Mouse (Mus musculus) limb, embryonic 14.5 days (tissue): ENCODE data around the gene Fam205a1. TPM values are rescaled to one million over a fixed set of nuclear protein-coding genes. Genes with fewer than 3 reads are reported as not detected.
"Not testable (repeated sequence)": the region's sequence is repeated elsewhere in the genome, so short reads cannot be mapped to it uniquely, and the experiment has no call there.

Experiments
- ATAC-seq: fragments of 200-750 bp; cut with Nextera tagmentation; 2 replicates; pipeline ENCODE4 v1.8.0; 2017; ENCODE audit warnings: low read depth, moderate number of reproducible peaks, moderate TSS enrichment; ENCODE audit not compliant: low FRiP score
- DNase-seq: peaks from one replicate; pipeline ENCODE4 v3.0.0-alpha.2; 2015; ENCODE audit warnings: low spot score
- H3K27ac ChIP-seq: fragments of 300-500 bp; sonication (generic); replicated peaks from 2 replicates; pipeline ENCODE4 v1.5.1; 2014; ENCODE audit warnings: low read depth, mild to moderate bottlenecking, low read length, moderate library complexity, mixed read lengths
- H3K27me3 ChIP-seq: fragments of 300-500 bp; sonication (generic); 2 replicates; pipeline ENCODE4 v1.6.1; 2014; ENCODE audit warnings: low read length, mixed read lengths; ENCODE audit not compliant: control insufficient read depth, insufficient read depth
- H3K36me3 ChIP-seq: fragments of 300-500 bp; sonication (generic); 2 replicates; pipeline ENCODE4 v1.6.1; 2014; ENCODE audit warnings: mild to moderate bottlenecking, low read length, moderate library complexity, mixed read lengths; ENCODE audit not compliant: control insufficient read depth, insufficient read depth
- H3K4me1 ChIP-seq: fragments of 300-500 bp; sonication (generic); 2 replicates; pipeline ENCODE4 v1.6.1; 2014; ENCODE audit warnings: antibody characterized with exemption, low read length, mixed read lengths; ENCODE audit not compliant: control insufficient read depth, insufficient read depth
- H3K4me2 ChIP-seq: fragments of 300-500 bp; sonication (generic); replicated peaks from 2 replicates; pipeline ENCODE4 v1.6.1; 2014; ENCODE audit warnings: low read depth, mild to moderate bottlenecking, low read length, moderate library complexity; ENCODE audit not compliant: severe bottlenecking
- H3K4me3 ChIP-seq: fragments of 300-500 bp; sonication (generic); replicated peaks from 2 replicates; pipeline ENCODE4 v1.5.1; 2014; ENCODE audit warnings: low read length
- H3K9ac ChIP-seq: fragments of 300-500 bp; sonication (generic); 2 replicates; pipeline ENCODE4 v1.6.1; 2014; ENCODE audit warnings: mild to moderate bottlenecking, low read depth, low read length, moderate library complexity; ENCODE audit not compliant: severe bottlenecking
- H3K9me3 ChIP-seq: fragments of 300-500 bp; sonication (generic); 2 replicates; pipeline ENCODE4 v1.6.1; 2016; ENCODE audit warnings: low read length; ENCODE audit not compliant: control insufficient read depth
- POLR2A ChIP-seq: fragments of 200-500 bp; IDR thresholded peaks from 2 replicates; pipeline ENCODE4 v1.8.0; 2012; ENCODE audit warnings: inconsistent platforms, mild to moderate bottlenecking, moderate library complexity, borderline replicate concordance; ENCODE audit not compliant: insufficient read depth, insufficient read length; ENCODE audit errors: extremely low read depth
- WGBS: fragments of 180-500 bp; shearing (Covaris S2); extraction: QIAGEN DNeasy Blood & Tissue Kit; methylation state at CpG from one replicate; pipeline ENCODE4 v1.1.7; 2014; 5-methylcytosine and 5-hydroxymethylcytosine counted together
- polyA plus RNA-seq, 2 experiments: library from polyadenylated mRNA; depleted of rRNA in 1 of 2; stranded (reverse) in 1 of 2; unstranded in 1 of 2; fragments of >200 nt; fragmentation: Nextera tagmentation in 1 of 2; extraction: Ambion mirVana in 1 of 2; gene quantifications; 2 replicates each; pipeline versions ENCODE4 v1.2.1 to v1.2.3; 2012 to 2014

Fam205a1 gene
- polyA plus RNA-seq (2012; rRNA removed) (not detected in 2 replicates), polyA plus RNA-seq (2014; fragmentation: Nextera tagmentation; extraction: Ambion mirVana) (0.06 TPM in 2 replicates)

DNA sequence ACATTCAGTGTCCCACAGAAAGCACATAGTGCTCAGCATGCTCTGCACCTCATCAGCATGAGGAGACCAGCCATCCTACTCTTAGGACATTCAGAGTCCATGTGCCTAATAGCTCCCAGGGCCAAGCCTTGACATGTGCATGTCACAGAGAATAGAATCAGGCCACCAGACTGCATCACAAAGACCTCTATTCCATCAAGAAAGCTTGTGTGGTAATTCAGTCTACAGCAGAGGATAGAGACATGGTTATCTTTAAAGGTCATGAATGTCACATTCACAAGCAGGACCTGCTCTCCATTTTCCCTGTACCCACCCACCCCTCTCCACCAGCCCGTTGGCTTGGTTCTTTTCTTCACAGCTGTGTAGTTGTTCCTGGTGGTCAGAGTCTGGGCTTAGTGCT lies at the start of gene Fam205a1:
Gene Fam205a1, minus strand, starts transcription at position 101 of the 400 bp plus-strand sequence.
- no CpG with 5 or more reads among the region's 1 CpGs for WGBS
- H3K4me2 ChIP-seq, H3K4me1 ChIP-seq, H3K27me3 ChIP-seq, DNase-seq, H3K4me3 ChIP-seq, ATAC-seq, H3K27ac ChIP-seq, H3K9ac ChIP-seq, H3K36me3 ChIP-seq, H3K9me3 ChIP-seq: not testable (repeated sequence)

DNA sequence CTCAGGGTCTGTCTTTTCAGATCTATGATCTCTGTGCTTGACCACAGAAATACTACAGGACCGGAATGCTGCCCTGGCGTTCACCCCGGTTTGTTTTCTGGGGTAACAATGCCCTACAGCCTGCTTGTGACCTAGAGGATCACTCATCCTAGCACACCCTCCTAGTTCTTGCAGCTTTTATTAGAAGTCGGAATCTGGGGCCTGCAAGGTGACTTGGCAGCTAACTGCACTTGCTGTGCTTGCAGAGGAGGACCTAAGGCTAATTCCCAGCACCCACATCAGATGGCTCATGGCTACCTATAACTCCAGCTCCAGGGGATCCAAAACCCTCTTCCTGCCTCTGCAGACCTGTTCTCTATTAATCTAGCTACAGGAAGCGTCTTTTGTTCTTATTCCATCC lies 49.0 kb upstream of the Fam205a1 start:
- no peak overlapping the region for H3K9ac ChIP-seq
- H3K36me3 ChIP-seq, result no peaks in the 10 kb centered on the region
- no peak for ATAC-seq
- no peak for DNase-seq
- TF ChIP-seq POLR2A, result no peak
- no peaks in the 10 kb centered on the region for H3K9me3 ChIP-seq
- WGBS, result 90% methylated on average over 5 of the region's 5 CpGs
- H3K4me1 ChIP-seq, result no peaks in the 10 kb centered on the region
- no peak overlapping the region for H3K4me3 ChIP-seq
- H3K27ac ChIP-seq, result no peak overlapping the region
- H3K4me2 ChIP-seq, result no peak overlapping the region
- H3K27me3 ChIP-seq, result no peaks in the 10 kb centered on the region

DNA sequence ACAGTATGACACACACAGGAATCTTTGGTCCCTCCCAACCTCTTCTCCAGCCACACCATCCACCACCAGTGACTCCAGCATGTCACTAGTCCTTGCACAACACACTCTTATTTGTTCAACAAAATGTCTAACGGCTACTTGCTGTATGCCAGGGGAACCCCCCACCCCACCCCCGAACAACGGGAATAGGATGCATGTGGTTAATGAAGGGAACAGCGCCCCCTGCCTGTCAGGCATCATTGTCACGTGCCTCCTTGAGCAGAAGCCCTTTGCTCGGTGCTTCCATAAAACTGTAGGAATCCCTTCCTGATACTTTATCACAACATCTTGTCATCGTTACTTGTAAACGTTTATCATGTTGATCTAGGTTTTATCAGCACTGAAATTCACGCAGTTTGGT lies 48.5 kb upstream of the Fam205a1 start:
- no peak for ATAC-seq
- H3K4me3 ChIP-seq, result no peak overlapping the region

DNA sequence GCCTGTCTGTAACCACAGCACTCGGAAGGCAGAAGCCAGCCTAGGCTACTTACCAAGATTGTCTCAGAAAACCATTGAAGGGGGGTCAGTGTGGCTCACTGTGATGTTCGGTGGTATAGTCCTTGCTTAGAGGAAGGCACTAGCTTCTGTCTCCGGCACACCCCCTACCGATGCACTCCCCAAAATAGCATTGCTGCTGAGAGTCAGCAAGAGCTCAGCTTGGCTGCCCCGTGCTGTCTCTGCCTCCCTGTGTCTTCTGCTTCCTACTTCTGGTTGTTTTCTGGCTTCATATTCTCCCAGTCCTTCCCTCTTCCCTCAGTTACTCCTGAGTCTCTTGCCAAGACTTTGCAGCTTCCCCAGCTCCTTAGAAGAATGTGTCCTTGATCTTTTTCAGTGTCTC lies 47.2 kb upstream of the Fam205a1 start:
- Histone ChIP-seq H3K27me3 (no peaks in the 10 kb centered on the region), H3K9ac (no peak overlapping the region), H3K9me3 (no peaks in the 10 kb centered on the region), H3K4me2 (no peak overlapping the region), H3K36me3 (no peaks in the 10 kb centered on the region), H3K4me3 (no peak overlapping the region), H3K4me1 (no peaks in the 10 kb centered on the region), H3K27ac (no peak overlapping the region)
- 62% methylated on average over 5 of the region's 5 CpGs for WGBS
- TF ChIP-seq POLR2A, result no peak
- ATAC-seq, result no peak
- no peak for DNase-seq

More for the DNA sequence above, 48.5 kb upstream of the Fam205a1 start:
- no peaks in the 10 kb centered on the region for H3K36me3 ChIP-seq
- 58% methylated on average over 9 of the region's 9 CpGs for WGBS
- H3K4me1 ChIP-seq, result no peaks in the 10 kb centered on the region
- no peak overlapping the region for H3K4me2 ChIP-seq
- no peaks in the 10 kb centered on the region for H3K27me3 ChIP-seq
- H3K9me3 ChIP-seq, result no peaks in the 10 kb centered on the region
- no peak for DNase-seq
- no peak overlapping the region for H3K9ac ChIP-seq
- no peak overlapping the region for H3K27ac ChIP-seq
- no peak for TF ChIP-seq POLR2A

DNA sequence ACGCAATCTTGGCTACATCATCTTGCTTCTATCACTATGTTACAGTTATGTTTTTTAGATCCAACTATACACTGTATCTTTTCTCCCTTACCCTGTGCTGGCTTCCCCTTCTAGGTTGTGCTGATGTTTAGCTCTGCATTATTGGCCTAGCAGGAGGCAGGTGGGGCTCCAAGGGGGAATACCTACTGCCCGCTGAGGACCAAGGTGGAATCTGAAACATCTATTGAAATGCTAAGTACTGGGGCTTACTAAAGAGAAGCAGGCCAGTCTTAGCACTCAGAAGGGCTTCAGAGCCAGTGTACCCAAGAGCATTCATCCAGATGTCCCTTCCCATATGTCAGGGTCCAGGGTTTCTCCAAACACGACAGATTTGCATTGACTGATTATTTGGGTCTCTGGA lies 45.2 kb upstream of the Fam205a1 start:
- no peak for ATAC-seq
- WGBS, result 35% methylated on average over 3 of the region's 3 CpGs

DNA sequence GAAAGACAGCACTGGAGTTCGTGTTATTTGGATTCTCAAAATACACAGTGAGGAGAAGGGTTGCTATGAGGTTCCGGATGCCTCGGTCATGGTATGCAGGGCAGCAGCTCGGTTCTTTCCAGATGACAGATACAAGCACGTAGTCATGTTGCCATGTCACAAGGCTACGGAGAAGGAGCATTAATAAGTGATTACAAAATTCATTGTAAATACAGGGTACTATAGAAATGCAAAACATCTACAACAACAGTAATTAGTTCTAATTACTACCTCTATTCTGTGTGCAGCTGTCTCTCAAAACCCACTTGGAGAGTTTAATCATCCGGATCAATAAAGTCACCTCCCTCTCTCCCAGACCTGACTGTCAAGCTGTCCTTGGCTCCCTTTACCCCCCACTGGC lies 41.4 kb upstream of the Fam205a1 start:
- Histone ChIP-seq H3K9ac (no peak overlapping the region), H3K9me3 (no peaks in the 10 kb centered on the region), H3K27me3 (no peaks in the 10 kb centered on the region), H3K27ac (no peak overlapping the region), H3K4me1 (no peaks in the 10 kb centered on the region), H3K36me3 (no peaks in the 10 kb centered on the region), H3K4me2 (no peak overlapping the region), H3K4me3 (no peak overlapping the region)
- DNase-seq (no peak), ATAC-seq (no peak)
- WGBS, result 76% methylated on average over 7 of the region's 7 CpGs
- no peak for TF ChIP-seq POLR2A

More for the DNA sequence above, 45.2 kb upstream of the Fam205a1 start:
- H3K36me3 ChIP-seq, result no peaks in the 10 kb centered on the region
- H3K27ac ChIP-seq, result no peak overlapping the region
- no peak overlapping the region for H3K4me3 ChIP-seq
- H3K4me2 ChIP-seq, result no peak overlapping the region
- no peak overlapping the region for H3K9ac ChIP-seq
- TF ChIP-seq POLR2A, result no peak
- H3K27me3 ChIP-seq, result no peaks in the 10 kb centered on the region
- no peaks in the 10 kb centered on the region for H3K4me1 ChIP-seq
- no peak for DNase-seq
- no peaks in the 10 kb centered on the region for H3K9me3 ChIP-seq
